1 mouse cellular context compared by ENCODE assay signal in genomic region chr13:100493313-100493712, GRCm38 (mm10).
TF ChIP-seq lines count a peak whose summit lies in the region.

No protein-coding gene starts in this region.

TF ChIP-seq in MEL, 35 proteins besides CTCF, POLR2A, EP300 and RAD21:
- TF ChIP-seq USF2 (IDR thresholded peaks at IDR 0.05; ENCODE audit: borderline replicate concordance in 1 of 2, insufficient read depth in 1 of 2, low read depth in 1 of 2, low read length in 2 of 2) (no peak), USF1 (IDR thresholded peaks at IDR 0.05; ENCODE audit: low read depth, low read length) (peak; percentile 64)
